Mouse (Mus musculus) CH12.LX (cell line): Measurements from ENCODE around the gene Plekhm3. TPM values are rescaled to one million over a fixed set of nuclear protein-coding genes. Genes with fewer than 3 reads are reported as not detected.

Source experiments
- DNase-seq: peaks from one replicate; pipeline ENCODE4 v3.0.0-alpha.2; 2013; ENCODE audit errors: extremely low read depth
- H3K27ac ChIP-seq: 2 replicates; pipeline ENCODE4 v1.5.1; 2012; ENCODE audit warnings: low read depth, mild to moderate bottlenecking, control low read depth, moderate library complexity; ENCODE audit not compliant: insufficient read depth
- H3K27me3 ChIP-seq: replicated peaks from 2 replicates; pipeline ENCODE3; 2012; ENCODE audit warnings: inconsistent platforms
- H3K36me3 ChIP-seq, 2 experiments: replicated peaks in 1 of 2; 2 replicates each; pipeline versions ENCODE3 to v1.6.1; 2012; ENCODE audit warnings: inconsistent platforms in 1 of 2, low read length in 1 of 2, mild to moderate bottlenecking in 1 of 2, mixed read lengths in 1 of 2, moderate library complexity in 1 of 2; ENCODE audit not compliant: control insufficient read depth in 1 of 2, insufficient read depth in 1 of 2
- H3K4me1 ChIP-seq, 2 experiments: 2 replicates each; pipeline ENCODE4 v1.6.1; 2012; ENCODE audit warnings: inconsistent platforms in 1 of 2, moderate library complexity in 1 of 2; ENCODE audit not compliant: insufficient read depth in 2 of 2, control insufficient read depth in 1 of 2
- H3K4me2 ChIP-seq: 2 replicates; pipeline ENCODE4 v1.6.1; 2012; ENCODE audit warnings: low read depth, mild to moderate bottlenecking, control low read depth; ENCODE audit not compliant: poor library complexity, insufficient read depth, severe bottlenecking
- H3K4me3 ChIP-seq, 3 experiments: fragments of 150-350 bp in 1 of 3; sonication (generic) in 1 of 3; replicated peaks in 1 of 3; 2 replicates each; pipeline versions ENCODE3 to v1.5.1; 2011 to 2012; ENCODE audit warnings: low read depth in 2 of 3, low read length in 2 of 3, mild to moderate bottlenecking in 2 of 3, moderate library complexity in 2 of 3, control low read depth in 1 of 3, improper control_type of control experiment in 1 of 3, inconsistent platforms in 1 of 3, mixed read lengths in 1 of 3; ENCODE audit not compliant: poor library complexity in 1 of 3
- H3K79me2 ChIP-seq: replicated peaks from 2 replicates; pipeline ENCODE4 v1.6.1; 2012; ENCODE audit warnings: mild to moderate bottlenecking, moderate library complexity; ENCODE audit not compliant: control insufficient read depth, poor library complexity, insufficient read depth, severe bottlenecking; ENCODE audit errors: extremely low read depth
- H3K9ac ChIP-seq: 2 replicates; pipeline ENCODE4 v1.6.1; 2012; ENCODE audit warnings: low read depth, mild to moderate bottlenecking, control low read depth, moderate library complexity; ENCODE audit not compliant: insufficient read depth
- H3K9me3 ChIP-seq: replicated peaks from 2 replicates; pipeline ENCODE3; 2012; ENCODE audit warnings: low read length, inconsistent platforms, mixed read lengths
- BHLHE40 ChIP-seq: IDR thresholded peaks from 2 replicates; pipeline ENCODE4 v1.6.1; 2011; ENCODE audit warnings: mild to moderate bottlenecking, low read depth, low read length, improper control_type of control experiment
- CTCF ChIP-seq, 2 experiments: IDR thresholded peaks in 1 of 2; conservative IDR thresholded peaks in 1 of 2; 2 replicates each; pipeline ENCODE4 v1.5.1; 2011 to 2012; ENCODE audit warnings: low read depth in 2 of 2, low read length in 2 of 2, improper control_type of control experiment in 1 of 2, inconsistent platforms in 1 of 2, mild to moderate bottlenecking in 1 of 2, moderate library complexity in 1 of 2
- E2F4 ChIP-seq: IDR thresholded peaks from 2 replicates; pipeline ENCODE4 v1.6.1; 2011; ENCODE audit warnings: low read depth, low read length, improper control_type of control experiment; ENCODE audit not compliant: insufficient replicate concordance
- ELF1 ChIP-seq: IDR thresholded peaks from 2 replicates; pipeline ENCODE4 v1.6.1; 2014; ENCODE audit warnings: low read depth, mild to moderate bottlenecking, inconsistent platforms, low read length, improper control_type of control experiment
- EP300 ChIP-seq: IDR thresholded peaks from 2 replicates; pipeline ENCODE4 v1.6.1; 2011; ENCODE audit warnings: low read length, improper control_type of control experiment
- ETS1 ChIP-seq: conservative IDR thresholded peaks from 2 replicates; pipeline ENCODE4 v1.6.1; 2012; ENCODE audit warnings: low read depth, mild to moderate bottlenecking, inconsistent platforms, low read length, improper control_type of control experiment, moderate library complexity
- JUN ChIP-seq: IDR thresholded peaks from 2 replicates; pipeline ENCODE4 v1.6.1; 2011; ENCODE audit warnings: low read depth, mild to moderate bottlenecking, low read length, improper control_type of control experiment, moderate library complexity; ENCODE audit not compliant: insufficient read depth
- KAT2A ChIP-seq: IDR thresholded peaks from 2 replicates; pipeline ENCODE4 v1.6.1; 2012; ENCODE audit warnings: low read length, improper control_type of control experiment, inconsistent platforms; ENCODE audit not compliant: insufficient replicate concordance
- MAFK ChIP-seq: IDR thresholded peaks from 2 replicates; pipeline ENCODE4 v1.6.1; 2011; ENCODE audit warnings: low read length, improper control_type of control experiment; ENCODE audit not compliant: insufficient replicate concordance
- MAX ChIP-seq: IDR thresholded peaks from 2 replicates; pipeline ENCODE4 v1.6.1; 2011; ENCODE audit warnings: low read length, improper control_type of control experiment
- MEF2A ChIP-seq: IDR thresholded peaks from 2 replicates; pipeline ENCODE4 v1.6.1; 2014; ENCODE audit warnings: low read depth, mild to moderate bottlenecking, inconsistent platforms, low read length, improper control_type of control experiment, borderline replicate concordance
- PAX5 ChIP-seq: IDR thresholded peaks from 2 replicates; pipeline ENCODE4 v1.6.1; 2012; ENCODE audit warnings: low read length, inconsistent platforms, mixed read lengths
- POLR2A ChIP-seq: IDR thresholded peaks from 2 replicates; pipeline ENCODE4 v1.6.1; 2011; ENCODE audit warnings: low read depth, mild to moderate bottlenecking, improper control_type of control experiment, low read length
- SMC3 ChIP-seq: IDR thresholded peaks from 2 replicates; pipeline ENCODE4 v1.6.1; 2011; ENCODE audit warnings: low read depth, low read length, improper control_type of control experiment
- TCF12 ChIP-seq: IDR thresholded peaks from 2 replicates; pipeline ENCODE4 v1.6.1; 2014; ENCODE audit warnings: low read depth, mild to moderate bottlenecking, inconsistent platforms, low read length, improper control_type of control experiment
- UBTF ChIP-seq: IDR thresholded peaks from 2 replicates; pipeline ENCODE4 v1.6.1; 2012; ENCODE audit warnings: low read depth, mild to moderate bottlenecking, inconsistent platforms, low read length, improper control_type of control experiment, moderate library complexity
- USF2 ChIP-seq: conservative IDR thresholded peaks from 2 replicates; pipeline ENCODE4 v1.6.1; 2011; ENCODE audit warnings: low read depth, low read length, improper control_type of control experiment
- ZKSCAN1 ChIP-seq: IDR thresholded peaks from 2 replicates; pipeline ENCODE4 v1.6.1; 2012; ENCODE audit warnings: low read depth, inconsistent platforms, low read length, improper control_type of control experiment, borderline replicate concordance
- ZNF384 ChIP-seq: IDR thresholded peaks from 2 replicates; pipeline ENCODE4 v1.6.1; 2012; ENCODE audit warnings: low read depth, low read length, improper control_type of control experiment, inconsistent platforms
- dilution Hi-C: fragments of 300-500 bp; cut with MboI; formaldehyde crosslinking; loops from 2 replicates; pipeline ENCODE4 v1.14.3; 2020; ENCODE audit warnings: low sequenced_read_pairs; ENCODE audit not compliant: extremely low pct_unique_long_range_greater_than_20kb, extremely low pct_ligation_motif_present
- in situ Hi-C: fragments of 300-500 bp; cut with MboI; formaldehyde crosslinking; loops from 3 replicates; pipeline ENCODE4 v1.14.3; 2019; ENCODE audit warnings: low sequenced_read_pairs, low pct_ligation_motif_present, low pct_unique_long_range_greater_than_20kb, mixed read lengths
- polyA plus RNA-seq: library from polyadenylated mRNA; unstranded; fragments of >175 nt; gene quantifications from 2 replicates; pipeline ENCODE4 v1.2.1, GENCODE M21; 2012; ENCODE audit warnings: low read depth; ENCODE audit not compliant: insufficient read length
- total RNA-seq, 2 experiments: library from RNA; depleted of rRNA; stranded (reverse); fragments of 300-350 nt in 1 of 2; fragments of >200 nt in 1 of 2; gene quantifications; 2 replicates each; pipeline ENCODE4 v1.2.3; 2012 to 2014

Plekhm3 gene
- total and polyA plus RNA-seq, 3 experiments: 9.9 to 14.1 (median 13.0) TPM

DNA sequence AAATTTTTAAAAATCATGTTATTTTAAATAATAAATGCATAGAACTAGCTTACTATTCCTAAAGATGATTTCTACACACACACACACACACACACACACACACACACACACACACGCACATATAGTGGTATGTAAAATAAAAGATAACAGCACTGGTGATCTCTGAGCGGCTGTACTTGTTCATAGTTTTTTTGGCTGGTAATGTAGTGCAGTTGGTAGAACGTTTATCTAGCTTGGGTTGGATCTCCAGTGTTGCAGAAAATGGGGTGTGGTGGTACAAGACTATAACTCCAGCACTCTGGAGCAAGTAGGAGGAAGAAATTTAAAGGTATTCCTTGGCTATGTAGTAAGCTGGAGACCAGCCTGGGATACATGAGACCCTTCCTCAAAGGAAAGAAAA is 26.6 kb upstream of the Plekhm3 start:
- TF ChIP-seq MEF2A: no peak
- TF ChIP-seq SMC3: no peak
- TF ChIP-seq MAFK: no peak
- TF ChIP-seq E2F4: no peak
- TF ChIP-seq KAT2A: no peak
- TF ChIP-seq ELF1: no peak
- TF ChIP-seq CTCF (conservative IDR thresholded peaks at IDR 0.05 in 1 of 2, IDR thresholded peaks at IDR 0.05 in 1 of 2; ENCODE audit: low read depth in 2 of 2, low read length in 2 of 2): no peak
- TF ChIP-seq ZKSCAN1: no peak
- TF ChIP-seq USF2: no peak
- no peak for TF ChIP-seq EP300
- TF ChIP-seq POLR2A: no peak
- no peak for TF ChIP-seq PAX5
- TF ChIP-seq UBTF: no peak
- no peak for TF ChIP-seq JUN
- no peak for TF ChIP-seq ETS1
- in situ Hi-C loops: loop anchor here (10.0 kb wide), 1 partner anchor 188 kb away; no protein-coding TSS in a partner anchor
- no peak for DNase-seq

DNA sequence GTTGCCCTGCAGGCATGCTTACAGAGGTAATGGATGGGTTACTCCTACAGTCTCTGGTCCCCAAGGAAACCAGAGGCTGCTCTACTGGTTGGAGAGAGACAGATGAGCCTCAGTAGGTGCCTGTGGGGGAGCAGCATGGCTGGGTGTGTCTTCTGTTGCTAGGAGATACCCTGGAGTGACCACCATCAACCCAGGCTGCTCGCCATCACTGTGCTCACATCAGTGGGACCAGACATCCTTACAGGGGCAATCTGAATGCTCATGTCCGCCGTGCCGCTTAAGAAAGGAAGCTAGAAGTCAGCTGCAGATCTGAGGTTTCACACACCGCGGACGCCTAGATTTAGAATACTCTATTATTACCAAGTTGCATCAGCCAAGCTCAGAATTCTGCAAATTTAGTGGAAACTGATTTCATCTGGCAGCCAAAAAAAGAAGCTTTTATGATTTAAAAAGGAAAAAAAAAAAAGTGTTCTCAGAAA is 21.7 kb upstream of the Plekhm3 start:
- dilution Hi-C loops (no loop called here), in situ Hi-C loops (no loop called here)
- Histone ChIP-seq H3K27me3 (no peaks in the 10 kb centered on the region), H3K27ac (peak overlapping the region; percentile 76), H3K4me1 (peaks cover 11 to 20% of the 10 kb centered on the region in 2 experiments), H3K36me3 (no peaks in the 10 kb centered on the region), H3K9ac (peak overlapping the region; percentile 50), H3K4me3 (peak overlapping the region in 1 of 3 experiments; percentile 18), H3K4me2 (peak overlapping the region; percentile 55; the same call in 1 of the 2 replicates), H3K79me2 (no peaks in the 10 kb centered on the region), H3K9me3 (no peaks in the 10 kb centered on the region)
- peak; percentile 48; the same call in 1 of the 2 replicates for TF ChIP-seq TCF12
- peak; percentile 93 for TF ChIP-seq MEF2A
- TF ChIP-seq ETS1: peak; percentile 76
- no peak for TF ChIP-seq ELF1
- no peak for TF ChIP-seq MAX
- TF ChIP-seq ZNF384: peak; percentile 80
- TF ChIP-seq BHLHE40: peak; percentile 41; the same call in 1 of the 2 replicates
- peak; percentile 71 for DNase-seq

More for the DNA sequence above, 26.6 kb upstream of the Plekhm3 start:
- no peaks in the 10 kb centered on the region for H3K36me3 ChIP-seq
- H3K9me3 ChIP-seq: no peaks in the 10 kb centered on the region
- no peak overlapping the region for H3K4me2 ChIP-seq
- peaks cover 11 to 17% of the 10 kb centered on the region in 2 experiments for H3K4me1 ChIP-seq
- dilution Hi-C loops: no loop called here
- H3K27me3 ChIP-seq: no peaks in the 10 kb centered on the region
- H3K27ac ChIP-seq: no peak overlapping the region
- H3K79me2 ChIP-seq: no peaks in the 10 kb centered on the region
- H3K4me3 ChIP-seq: no peak overlapping the region
- H3K9ac ChIP-seq: no peak overlapping the region
